Mouse (Mus musculus) MEL (cell line): Measurements from ENCODE around the gene Snf8.

Experiments used
- CHD2 ChIP-seq: IDR thresholded peaks from 2 replicates; pipeline ENCODE4 v1.6.1; 2011; ENCODE audit warnings: low read length, improper control_type of control experiment
- CTCF ChIP-seq, 3 experiments: IDR thresholded peaks in 2 of 3; conservative IDR thresholded peaks in 1 of 3; 2 replicates each; pipeline ENCODE4 v1.5.1; 2011 to 2012; ENCODE audit warnings: low read length in 3 of 3, low read depth in 2 of 3, mild to moderate bottlenecking in 2 of 3, improper control_type of control experiment in 1 of 3, inconsistent platforms in 1 of 3, mixed read lengths in 1 of 3, moderate library complexity in 1 of 3; ENCODE audit not compliant: control insufficient read depth in 1 of 3, insufficient read depth in 1 of 3, poor library complexity in 1 of 3, severe bottlenecking in 1 of 3
- NELFE ChIP-seq: IDR thresholded peaks from 2 replicates; pipeline ENCODE4 v1.6.1; 2011; ENCODE audit warnings: low read depth, low read length, improper control_type of control experiment
- ZMIZ1 ChIP-seq: IDR thresholded peaks from 2 replicates; pipeline ENCODE4 v1.6.1; 2012; ENCODE audit warnings: low read depth, mild to moderate bottlenecking, inconsistent platforms, low read length, improper control_type of control experiment, moderate library complexity

GRCm38 (mm10) chr11:96037499-96037898, 2.8 kb downstream of the Snf8 start:
- TF ChIP-seq NELFE = no peak
- no peak for TF ChIP-seq ZMIZ1
- no peak for TF ChIP-seq CHD2
- no peak for TF ChIP-seq CTCF (IDR thresholded peaks at IDR 0.05 in 2 of 3, conservative IDR thresholded peaks at IDR 0.05 in 1 of 3; ENCODE audit: control insufficient read depth in 1 of 3, insufficient read depth in 1 of 3, low read depth in 2 of 3, low read length in 3 of 3, poor library complexity in 1 of 3, severe bottlenecking in 1 of 3)
